Mouse (Mus musculus) midbrain, embryonic 11.5 days (tissue): ENCODE measurements around the gene Dnm1. TPM values are rescaled to one million over a fixed set of nuclear protein-coding genes. Genes with fewer than 3 reads are reported as not detected.

ENCODE experiments used
- ATAC-seq: fragments of 200-750 bp; cut with Nextera tagmentation; 2 replicates; pipeline ENCODE4 v1.8.0; 2017; ENCODE audit warnings: moderate TSS enrichment, moderate library complexity; ENCODE audit not compliant: low FRiP score
- DNase-seq: peaks from one replicate; pipeline ENCODE4 v3.0.0; 2015; ENCODE audit warnings: low spot score; ENCODE audit errors: missing footprints
- H3K27ac ChIP-seq: fragments of 300-500 bp; sonication (generic); 2 replicates; pipeline ENCODE4 v1.5.1; 2014; ENCODE audit warnings: low read depth, low read length
- H3K27me3 ChIP-seq: fragments of 300-500 bp; sonication (generic); 2 replicates; pipeline ENCODE4 v1.6.1; 2014; ENCODE audit warnings: mild to moderate bottlenecking, low read length, moderate library complexity, mixed read lengths; ENCODE audit not compliant: control insufficient read depth, insufficient read depth
- H3K36me3 ChIP-seq: fragments of 300-500 bp; sonication (generic); 2 replicates; pipeline ENCODE4 v1.6.1; 2014; ENCODE audit warnings: mild to moderate bottlenecking, low read length, moderate library complexity, mixed read lengths; ENCODE audit not compliant: control insufficient read depth, insufficient read depth
- H3K4me1 ChIP-seq: fragments of 300-500 bp; sonication (generic); 2 replicates; pipeline ENCODE4 v1.6.1; 2014; ENCODE audit warnings: low read length; ENCODE audit not compliant: control insufficient read depth, insufficient read depth
- H3K4me2 ChIP-seq: fragments of 300-500 bp; sonication (generic); 2 replicates; pipeline ENCODE4 v1.6.1; 2014; ENCODE audit warnings: mild to moderate bottlenecking, moderate library complexity
- H3K4me3 ChIP-seq: fragments of 300-500 bp; sonication (generic); 2 replicates; pipeline ENCODE4 v1.5.1; 2014; ENCODE audit warnings: low read depth, low read length
- H3K9ac ChIP-seq: fragments of 300-500 bp; sonication (generic); 2 replicates; pipeline ENCODE4 v1.6.1; 2014; ENCODE audit warnings: low read length
- H3K9me3 ChIP-seq: fragments of 300-500 bp; sonication (generic); 2 replicates; pipeline ENCODE4 v1.6.1; 2016; ENCODE audit warnings: low read length; ENCODE audit not compliant: control insufficient read depth
- WGBS: fragments of 180-500 bp; shearing (Covaris S2); extraction: QIAGEN DNeasy Blood & Tissue Kit; methylation state at CpG from one replicate; pipeline ENCODE4 v1.1.7; 2014; 5-methylcytosine and 5-hydroxymethylcytosine counted together
- polyA plus RNA-seq: library from polyadenylated mRNA; unstranded; fragments of >200 nt; fragmentation: Nextera tagmentation; extraction: Ambion mirVana; gene quantifications from 2 replicates; pipeline ENCODE4 v1.2.1, GENCODE M21; 2014

Gene Dnm1
- polyA plus RNA-seq, 1 experiment from 2014 or later: 13.8 TPM

DNA sequence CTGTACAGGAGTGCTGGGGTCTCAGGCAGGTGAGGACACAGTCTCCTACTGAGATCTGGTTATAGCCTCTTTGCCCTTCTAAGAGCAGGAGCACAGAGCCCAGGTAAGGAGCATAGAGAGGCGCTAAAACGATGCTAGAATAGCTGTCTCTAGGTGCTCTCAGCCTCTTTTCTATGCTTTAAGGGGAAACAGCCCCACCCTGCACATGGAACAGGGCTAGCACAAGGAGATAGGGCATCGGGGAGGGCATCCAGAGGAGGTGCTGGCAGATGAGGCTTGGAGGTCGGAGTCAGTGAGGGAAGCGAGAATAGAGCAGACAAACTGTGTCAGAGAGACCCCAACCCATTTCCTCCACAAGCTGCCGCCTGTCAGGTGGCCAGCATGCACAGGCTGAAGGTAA, 6.1 kb downstream of the Dnm1 start:
- Histone ChIP-seq H3K27ac (no peak overlapping the region), H3K9me3 (no peaks in the 10 kb centered on the region), H3K36me3 (no peaks in the 10 kb centered on the region), H3K27me3 (peaks cover 4% of the 10 kb centered on the region; the same call in 1 of the 2 replicates), H3K4me2 (no peak overlapping the region), H3K9ac (no peak overlapping the region), H3K4me1 (peaks cover 3% of the 10 kb centered on the region; the same call in 1 of the 2 replicates), H3K4me3 (no peak overlapping the region)
- WGBS: 85% methylated on average over 6 of the region's 6 CpGs
- DNase-seq: no peak
- ATAC-seq: no peak

DNA sequence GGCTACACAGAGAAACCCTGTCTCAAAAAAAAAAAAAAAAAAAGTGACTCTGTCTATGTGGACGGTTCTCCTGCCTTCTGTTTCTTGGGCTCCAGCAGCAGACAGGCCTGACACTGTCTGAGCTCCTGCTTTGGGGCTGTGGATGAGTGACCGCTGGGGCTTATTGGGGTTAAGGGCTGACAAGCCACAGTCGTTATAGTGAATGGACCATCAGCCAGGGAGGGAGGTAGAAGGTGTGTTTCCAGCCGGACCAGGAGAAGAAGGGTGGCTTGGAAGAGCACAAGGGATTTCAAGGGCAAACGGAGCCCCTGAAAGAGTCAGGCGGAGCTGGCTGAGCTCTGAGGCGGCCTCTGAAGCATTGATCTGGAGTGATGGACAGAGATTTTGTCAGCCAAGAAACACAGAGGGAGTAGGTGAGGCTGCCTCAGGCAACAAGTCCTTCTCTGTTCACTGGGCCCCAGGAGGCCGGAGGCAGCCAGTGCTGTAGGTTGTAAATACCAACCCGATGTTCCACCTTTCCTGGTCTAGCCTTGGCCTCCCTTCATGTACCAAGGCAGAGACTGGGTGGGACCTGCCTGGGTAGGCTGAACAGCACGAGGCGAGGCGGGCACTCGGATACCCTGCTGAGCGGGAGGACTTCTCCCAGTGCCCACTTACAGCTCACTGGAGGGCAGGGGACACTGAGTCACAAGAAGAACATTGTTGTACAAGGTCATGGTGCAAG, 8.4 kb downstream of the Dnm1 start:
- ATAC-seq: no peak
- H3K27me3 ChIP-seq: no peaks in the 10 kb centered on the region
- H3K9ac ChIP-seq: no peak overlapping the region
- 68% methylated on average over 14 of the region's 14 CpGs for WGBS
- H3K9me3 ChIP-seq: no peaks in the 10 kb centered on the region
- H3K27ac ChIP-seq: no peak overlapping the region
- H3K36me3 ChIP-seq: no peaks in the 10 kb centered on the region
- DNase-seq: no peak
- H3K4me1 ChIP-seq: no peaks in the 10 kb centered on the region
- no peak overlapping the region for H3K4me3 ChIP-seq
- no peak overlapping the region for H3K4me2 ChIP-seq

DNA sequence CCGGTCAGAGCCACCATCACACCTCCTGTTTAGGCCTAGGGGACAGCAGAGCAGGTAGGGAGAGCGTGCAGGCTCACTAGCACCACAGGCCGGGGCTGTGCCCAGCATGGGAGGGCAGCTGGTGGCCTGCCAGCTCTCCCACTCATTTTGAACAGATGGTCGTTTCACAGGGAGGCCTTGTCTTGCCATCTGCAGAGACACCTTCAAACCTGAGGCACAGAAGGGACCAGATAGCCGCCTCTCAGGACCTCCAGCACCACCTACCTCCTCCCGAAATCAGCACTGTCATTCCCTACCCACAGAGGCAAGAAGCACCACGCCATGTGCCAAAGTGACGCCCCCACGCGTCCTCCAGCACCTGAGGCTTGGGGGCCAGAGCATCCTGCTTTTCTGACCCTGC, 9.1 kb downstream of the Dnm1 start:
- Histone ChIP-seq H3K36me3 (no peaks in the 10 kb centered on the region), H3K4me3 (no peak overlapping the region), H3K27ac (no peak overlapping the region), H3K27me3 (no peaks in the 10 kb centered on the region), H3K9ac (no peak overlapping the region), H3K9me3 (no peaks in the 10 kb centered on the region), H3K4me1 (no peaks in the 10 kb centered on the region), H3K4me2 (no peak overlapping the region)
- WGBS: 80% methylated on average over 10 of the region's 10 CpGs
- ATAC-seq: no peak
- no peak for DNase-seq

DNA sequence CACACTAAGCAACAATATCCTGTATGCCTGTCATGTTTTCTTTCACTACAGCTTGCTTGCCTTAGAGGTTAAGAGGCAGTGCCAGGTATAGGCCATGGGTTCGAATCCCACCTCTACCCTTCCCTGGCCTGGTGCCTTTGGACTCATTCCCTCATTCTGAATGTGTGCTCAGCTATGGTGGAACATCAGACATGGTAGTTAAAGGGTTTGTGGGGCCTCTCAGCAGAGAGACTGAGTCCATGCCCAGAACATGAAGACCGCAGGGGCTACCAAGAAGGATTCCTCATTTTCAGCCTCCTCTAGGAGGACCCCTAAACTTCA, 9.8 kb downstream of the Dnm1 start:
- Histone ChIP-seq H3K9ac (no peak overlapping the region; the same call in 1 of the 2 replicates), H3K4me3 (no peak overlapping the region), H3K27me3 (no peaks in the 10 kb centered on the region), H3K4me1 (no peaks in the 10 kb centered on the region), H3K4me2 (no peak overlapping the region), H3K27ac (no peak overlapping the region), H3K9me3 (no peaks in the 10 kb centered on the region), H3K36me3 (no peaks in the 10 kb centered on the region)
- DNase-seq (no peak), ATAC-seq (no peak)
- WGBS: 96% methylated on average over 2 of the region's 2 CpGs

DNA sequence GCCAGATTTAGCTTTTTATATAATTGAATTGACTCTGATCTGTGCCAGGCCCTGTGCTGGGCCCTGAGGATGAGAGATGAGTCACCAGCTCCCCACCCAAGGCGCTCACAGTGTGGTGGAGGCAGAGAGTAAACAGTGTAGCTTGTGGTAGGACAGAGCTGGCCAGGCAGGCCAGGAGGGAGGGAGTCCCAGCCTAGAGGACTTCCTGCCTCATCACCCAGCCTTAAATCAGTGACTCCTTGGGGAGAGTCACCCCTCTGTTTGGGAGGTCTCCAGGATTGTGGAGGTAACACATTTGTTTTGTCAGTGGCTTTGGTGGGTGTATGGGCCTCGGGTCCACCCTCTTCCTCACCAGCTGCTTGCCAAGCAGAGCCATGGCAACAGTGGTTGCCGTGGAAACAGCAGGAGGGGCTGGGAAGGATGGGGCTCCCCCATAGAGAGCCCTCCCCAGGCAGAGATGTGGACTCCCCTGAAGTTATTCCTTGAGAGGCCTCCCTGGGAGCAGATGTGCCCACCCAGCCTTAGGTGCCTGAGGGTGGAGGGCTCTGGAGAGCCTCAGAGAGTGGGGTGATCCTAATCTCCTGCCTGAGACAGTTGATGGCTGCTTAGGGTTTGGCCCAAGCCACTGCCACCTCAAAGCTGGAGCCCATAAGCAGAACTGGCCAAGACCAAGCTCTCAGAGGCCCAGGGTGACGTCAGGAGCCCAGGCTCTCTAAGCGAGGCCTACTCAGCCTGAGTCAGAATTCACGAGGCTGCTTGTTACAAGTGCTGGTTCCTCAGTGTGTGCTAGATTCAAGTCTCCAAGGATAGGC, 10.4 kb downstream of the Dnm1 start:
- Histone ChIP-seq H3K9ac (no peak overlapping the region; the same call in 1 of the 2 replicates), H3K36me3 (no peaks in the 10 kb centered on the region), H3K27ac (no peak overlapping the region), H3K27me3 (no peaks in the 10 kb centered on the region), H3K4me2 (no peak overlapping the region), H3K4me3 (no peak overlapping the region), H3K4me1 (no peaks in the 10 kb centered on the region), H3K9me3 (no peaks in the 10 kb centered on the region)
- DNase-seq: no peak
- ATAC-seq: 0 out of 2 replicates have a peak, but pooled peaks have one; percentile 38
- WGBS: 70% methylated on average over 6 of the region's 6 CpGs

DNA sequence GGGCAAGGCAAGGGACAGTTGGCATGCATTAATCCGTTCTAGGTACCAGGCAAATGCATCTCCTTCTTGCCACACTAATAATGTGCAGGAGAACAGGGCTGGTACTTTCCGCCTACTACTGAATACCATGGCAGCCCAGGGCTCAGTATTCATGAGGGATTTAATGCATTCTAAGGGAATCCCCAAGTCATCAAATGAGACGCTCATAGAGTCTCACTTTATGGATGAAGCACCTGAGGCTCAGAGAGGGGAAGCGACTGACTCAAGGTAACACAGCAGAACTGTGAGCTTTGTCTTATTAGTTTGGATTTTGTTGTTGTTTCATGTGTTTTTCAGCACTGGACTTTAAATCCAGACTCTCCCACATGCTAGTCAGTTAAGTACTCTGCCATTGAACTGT, 11.1 kb downstream of the Dnm1 start:
- H3K4me2 ChIP-seq: no peak overlapping the region
- H3K9me3 ChIP-seq: no peaks in the 10 kb centered on the region
- no peaks in the 10 kb centered on the region for H3K36me3 ChIP-seq
- ATAC-seq (no peak), DNase-seq (no peak)
- no peaks in the 10 kb centered on the region for H3K27me3 ChIP-seq
- no peak overlapping the region for H3K27ac ChIP-seq
- 91% methylated on average over 4 of the region's 4 CpGs for WGBS
- H3K4me3 ChIP-seq: no peak overlapping the region
- H3K4me1 ChIP-seq: no peaks in the 10 kb centered on the region
- H3K9ac ChIP-seq: no peak overlapping the region

DNA sequence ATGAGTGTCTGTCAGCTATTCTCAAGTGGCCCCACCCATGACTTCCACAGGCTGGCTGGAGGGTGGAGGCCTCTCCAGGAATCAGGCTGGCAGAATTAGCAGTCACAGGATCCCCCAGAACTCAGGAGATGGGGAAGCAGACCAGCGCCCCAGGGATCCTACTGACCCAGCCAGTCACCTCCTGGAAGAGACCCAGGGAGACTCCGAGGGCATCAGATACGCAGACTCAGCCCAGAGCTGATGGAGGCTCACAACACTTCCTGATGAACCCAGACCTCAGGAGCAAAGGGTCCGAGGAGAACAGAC, 11.6 kb downstream of the Dnm1 start:
- Histone ChIP-seq H3K27me3 (no peaks in the 10 kb centered on the region), H3K9ac (0 out of 2 replicates have a peak overlapping the region, but pooled peaks have one; percentile 5), H3K9me3 (no peaks in the 10 kb centered on the region), H3K4me3 (no peak overlapping the region), H3K27ac (no peak overlapping the region), H3K4me2 (no peak overlapping the region), H3K36me3 (no peaks in the 10 kb centered on the region), H3K4me1 (no peaks in the 10 kb centered on the region)
- ATAC-seq: no peak
- 79% methylated on average over 4 of the region's 4 CpGs for WGBS
- DNase-seq: no peak

DNA sequence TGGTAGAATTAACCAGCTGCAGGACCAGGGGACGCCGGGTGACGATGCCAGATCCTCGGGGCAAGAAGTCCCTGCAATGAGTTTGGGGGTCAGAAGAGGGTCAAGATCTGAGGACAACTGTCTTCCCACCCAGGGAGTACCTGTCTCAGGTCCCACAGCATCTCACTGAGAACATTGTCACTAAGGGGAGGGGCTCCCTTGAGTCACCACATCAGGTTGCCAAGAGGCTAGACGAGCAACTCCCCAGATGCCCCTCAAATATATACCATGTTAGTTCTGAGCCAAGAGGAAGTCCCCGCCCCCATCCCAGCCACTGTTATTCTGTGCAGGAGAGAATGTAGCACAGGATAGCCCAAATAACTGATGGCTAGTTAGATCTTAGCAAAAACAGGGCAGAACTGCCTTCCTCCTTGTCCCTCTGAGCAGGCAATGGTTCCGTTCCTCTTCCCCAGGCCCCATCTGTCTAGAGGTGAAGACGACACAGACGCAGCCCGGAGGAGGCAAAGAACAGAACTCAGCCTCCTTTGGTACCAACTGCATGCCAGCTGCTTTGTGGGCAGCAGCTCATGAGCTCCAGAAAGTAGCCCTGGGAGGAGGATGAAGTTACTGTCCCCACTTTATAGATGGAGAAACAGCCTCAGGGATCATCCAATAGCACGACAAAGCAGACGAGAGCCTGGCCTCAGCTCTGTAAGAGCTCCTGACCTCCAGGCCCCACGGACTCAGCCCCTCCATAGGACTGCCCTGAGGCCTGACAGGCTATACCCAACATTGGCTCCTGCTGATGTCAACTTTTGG, 12.1 kb downstream of the Dnm1 start:
- Histone ChIP-seq H3K27me3 (no peaks in the 10 kb centered on the region), H3K36me3 (no peaks in the 10 kb centered on the region), H3K4me2 (no peak overlapping the region), H3K27ac (no peak overlapping the region), H3K9me3 (no peaks in the 10 kb centered on the region), H3K4me3 (no peak overlapping the region), H3K9ac (0 out of 2 replicates have a peak overlapping the region, but pooled peaks have one; percentile 5), H3K4me1 (no peaks in the 10 kb centered on the region)
- WGBS: 87% methylated on average over 13 of the region's 13 CpGs
- ATAC-seq: no peak
- no peak for DNase-seq
